Mouse (Mus musculus): Measurements from ENCODE around the gene Pced1b. TPM values are rescaled to one million over a fixed set of nuclear protein-coding genes. Genes with fewer than 3 reads are reported as not detected.

The Pced1b gene
- polyA plus RNA-seq, 1 experiment from 2014 or later, result 6.7 TPM

DNA sequence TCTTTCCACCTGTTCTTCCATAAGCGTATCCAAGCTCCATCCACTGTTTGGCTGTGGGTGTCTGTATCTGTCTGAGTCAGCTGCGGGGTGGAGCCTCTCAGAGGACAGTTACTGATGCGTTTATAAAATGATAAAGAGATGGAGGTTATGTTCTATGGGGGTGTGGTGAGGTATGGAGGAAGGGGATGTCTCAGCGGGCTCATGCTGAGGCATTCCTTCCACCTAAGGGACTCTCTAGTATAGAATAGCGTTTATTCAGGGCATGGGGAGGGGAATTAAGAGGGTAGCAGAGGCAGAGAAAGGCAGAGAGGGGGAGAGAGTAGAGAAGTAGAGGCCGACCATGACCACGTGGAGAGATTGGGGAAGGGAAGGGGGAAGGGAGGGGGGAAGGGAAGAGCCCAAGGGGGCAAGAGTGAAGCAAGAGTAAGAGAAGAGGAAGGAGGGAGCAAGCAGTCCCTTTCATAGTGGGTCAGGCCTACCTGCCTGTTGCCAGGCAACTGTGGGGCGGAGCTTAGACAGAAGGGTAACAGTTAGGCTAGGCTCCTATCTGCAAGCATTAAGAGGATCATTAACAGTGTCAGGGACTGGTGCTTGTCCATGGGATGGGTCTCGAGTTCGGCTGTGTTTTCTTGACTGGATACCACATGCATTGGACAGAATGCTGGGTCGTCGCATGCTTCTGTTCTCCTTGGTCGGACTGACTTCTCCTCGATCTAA is 90.9 kb downstream of the Pced1b start:
- no peaks in the 10 kb centered on the region for H3K36me3 ChIP-seq (ENCODE audit: control insufficient read depth, insufficient read depth, low read length)
- WGBS, result 44% methylated on average over 14 of the region's 14 CpGs
- H3K27ac ChIP-seq (ENCODE audit: low read depth, low read length), result no peak overlapping the region
- H3K9me3 ChIP-seq (ENCODE audit: control insufficient read depth, low read length), result no peaks in the 10 kb centered on the region
- no peak overlapping the region for H3K9ac ChIP-seq (replicated peaks; ENCODE audit: low read depth, low read length)
- peak overlapping the region; percentile 44 for H3K4me2 ChIP-seq (ENCODE audit: low read depth, low read length)
- no peak for ATAC-seq (ENCODE audit: low read depth)
- H3K27me3 ChIP-seq (ENCODE audit: control insufficient read depth, insufficient read depth, low read length), result no peaks in the 10 kb centered on the region
- no peaks in the 10 kb centered on the region for H3K4me1 ChIP-seq (ENCODE audit: control insufficient read depth, insufficient read depth, low read length)
- H3K4me3 ChIP-seq (ENCODE audit: low read depth, low read length), result peak overlapping the region; percentile 9; the same call in 1 of the 2 replicates

DNA sequence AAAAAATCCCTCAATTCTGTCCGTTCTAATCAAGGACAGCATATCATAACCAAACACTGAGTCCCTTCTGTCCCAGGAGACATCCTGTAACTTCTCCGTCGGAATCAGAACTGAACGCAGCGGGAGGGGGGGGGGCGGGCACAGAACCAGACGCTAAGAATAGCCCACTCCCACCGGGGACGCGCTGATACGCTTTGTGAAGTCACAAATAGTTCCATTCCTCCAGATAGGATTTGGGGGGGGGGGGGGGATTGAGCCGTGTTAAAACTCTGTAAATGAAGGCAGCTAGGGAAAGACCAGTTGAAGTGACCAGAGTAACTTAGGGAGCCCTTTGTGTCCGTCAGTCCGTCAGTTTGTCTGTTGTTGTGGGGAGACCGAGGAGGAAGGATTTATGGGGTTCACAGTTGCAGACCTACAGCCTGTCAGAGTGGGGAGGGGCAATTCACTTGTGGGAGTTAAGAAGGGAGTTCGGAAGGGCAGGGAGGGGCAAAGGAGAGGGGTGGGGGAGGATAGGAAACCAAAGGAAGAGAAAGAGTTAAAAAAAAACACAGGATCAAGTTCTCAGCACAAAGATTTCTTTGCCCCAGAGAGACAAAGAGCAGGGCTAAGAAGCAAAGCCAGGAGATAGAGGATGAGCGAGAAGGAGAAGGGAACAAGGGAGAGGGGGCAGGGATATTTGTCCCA is 91.6 kb downstream of the Pced1b start:
- peak overlapping the region; percentile 44 for H3K4me2 ChIP-seq (ENCODE audit: low read depth, low read length)
- no peak overlapping the region for H3K27ac ChIP-seq (ENCODE audit: low read depth, low read length)
- 4% methylated on average over 17 of the region's 17 CpGs for WGBS
- peak overlapping the region; percentile 9; the same call in 1 of the 2 replicates for H3K4me3 ChIP-seq (ENCODE audit: low read depth, low read length)
- no peak for ATAC-seq (ENCODE audit: low read depth)
- H3K4me1 ChIP-seq (ENCODE audit: control insufficient read depth, insufficient read depth, low read length), result no peaks in the 10 kb centered on the region
- no peaks in the 10 kb centered on the region for H3K9me3 ChIP-seq (ENCODE audit: control insufficient read depth, low read length)
- H3K36me3 ChIP-seq (ENCODE audit: control insufficient read depth, insufficient read depth, low read length), result no peaks in the 10 kb centered on the region
- no peak overlapping the region for H3K9ac ChIP-seq (replicated peaks; ENCODE audit: low read depth, low read length)
- H3K27me3 ChIP-seq (ENCODE audit: control insufficient read depth, insufficient read depth, low read length), result no peaks in the 10 kb centered on the region

DNA sequence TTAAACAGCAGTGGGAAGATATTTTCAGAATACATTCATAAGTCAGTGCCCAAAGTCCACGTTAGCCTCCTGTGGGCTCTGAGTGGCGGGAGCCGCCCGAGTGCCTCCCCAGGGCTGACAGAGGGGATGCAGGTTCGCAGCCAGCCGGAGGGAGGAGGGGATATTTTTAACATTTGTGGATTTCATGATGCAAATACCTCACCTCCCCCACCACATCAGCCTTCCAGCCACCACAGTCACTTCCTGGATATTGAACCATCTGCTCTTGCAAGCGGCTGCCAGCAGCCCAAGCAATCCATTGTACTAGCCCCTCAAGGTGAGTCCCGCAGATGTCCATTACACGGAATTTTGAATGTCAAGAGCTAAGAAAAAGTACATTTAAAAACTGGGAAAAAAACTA is 95.4 kb downstream of the Pced1b start:
- H3K27ac ChIP-seq (ENCODE audit: low read depth, low read length), result no peak overlapping the region
- no peaks in the 10 kb centered on the region for H3K4me1 ChIP-seq (ENCODE audit: control insufficient read depth, insufficient read depth, low read length)
- no peaks in the 10 kb centered on the region for H3K27me3 ChIP-seq (ENCODE audit: control insufficient read depth, insufficient read depth, low read length)
- no peak overlapping the region for H3K4me3 ChIP-seq (ENCODE audit: low read depth, low read length)
- no peaks in the 10 kb centered on the region for H3K9me3 ChIP-seq (ENCODE audit: control insufficient read depth, low read length)
- ATAC-seq (ENCODE audit: low read depth), result no peak
- no peak overlapping the region for H3K4me2 ChIP-seq (ENCODE audit: low read depth, low read length)
- 91% methylated on average over 9 of the region's 9 CpGs for WGBS
- H3K36me3 ChIP-seq (ENCODE audit: control insufficient read depth, insufficient read depth, low read length), result no peaks in the 10 kb centered on the region
- H3K9ac ChIP-seq (replicated peaks; ENCODE audit: low read depth, low read length), result no peak overlapping the region

DNA sequence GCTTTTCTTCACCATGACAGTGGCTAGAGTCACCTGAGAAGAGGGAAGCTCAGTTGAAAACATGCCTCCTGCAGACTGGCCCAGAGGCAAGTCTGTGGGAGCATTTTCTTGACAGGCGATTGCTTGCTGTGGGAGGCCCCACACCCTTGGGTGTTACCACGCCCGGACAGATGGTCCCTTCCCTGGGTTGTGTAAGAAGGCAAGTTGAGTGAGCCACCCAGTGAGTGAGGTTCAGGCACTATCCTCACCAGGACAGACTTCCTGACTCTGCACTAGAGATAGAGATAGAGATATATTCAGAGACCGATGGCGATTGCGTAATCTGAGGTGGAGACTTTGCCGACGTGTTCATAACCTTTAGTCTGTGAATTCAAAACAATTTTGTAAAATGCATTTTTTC is 96.0 kb downstream of the Pced1b start:
- Histone ChIP-seq H3K27me3 (ENCODE audit: control insufficient read depth, insufficient read depth, low read length) (no peaks in the 10 kb centered on the region), H3K4me1 (ENCODE audit: control insufficient read depth, insufficient read depth, low read length) (no peaks in the 10 kb centered on the region), H3K4me3 (ENCODE audit: low read depth, low read length) (no peak overlapping the region), H3K4me2 (ENCODE audit: low read depth, low read length) (no peak overlapping the region), H3K9me3 (ENCODE audit: control insufficient read depth, low read length) (no peaks in the 10 kb centered on the region), H3K27ac (ENCODE audit: low read depth, low read length) (no peak overlapping the region), H3K9ac (replicated peaks; ENCODE audit: low read depth, low read length) (no peak overlapping the region), H3K36me3 (ENCODE audit: control insufficient read depth, insufficient read depth, low read length) (no peaks in the 10 kb centered on the region)
- no peak for ATAC-seq (ENCODE audit: low read depth)
- 96% methylated on average over 8 of the region's 8 CpGs for WGBS

DNA sequence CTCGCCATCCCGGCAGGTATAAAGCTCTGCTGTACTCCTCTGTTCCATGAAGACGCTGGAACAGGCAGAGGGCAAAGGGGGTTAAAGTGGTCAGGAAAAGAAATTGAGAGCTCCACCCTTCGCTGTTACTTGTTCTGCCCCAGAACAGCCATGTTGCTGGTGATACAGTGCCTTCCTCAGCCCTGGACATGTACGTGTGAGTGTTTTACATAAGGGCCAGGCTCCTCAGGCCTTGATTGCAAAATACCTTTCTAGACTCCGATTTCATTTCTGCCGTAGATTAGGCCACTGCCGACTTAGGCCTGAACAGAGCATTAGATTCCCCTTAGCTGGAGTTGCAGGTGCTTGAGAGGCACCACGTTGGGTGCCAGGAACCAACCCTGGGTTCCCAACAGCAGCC is 97.0 kb downstream of the Pced1b start:
- 91% methylated on average over 9 of the region's 9 CpGs for WGBS
- H3K4me2 ChIP-seq (ENCODE audit: low read depth, low read length), result no peak overlapping the region
- H3K27ac ChIP-seq (ENCODE audit: low read depth, low read length), result no peak overlapping the region
- H3K4me3 ChIP-seq (ENCODE audit: low read depth, low read length), result no peak overlapping the region
- H3K9ac ChIP-seq (replicated peaks; ENCODE audit: low read depth, low read length), result no peak overlapping the region
- no peaks in the 10 kb centered on the region for H3K9me3 ChIP-seq (ENCODE audit: control insufficient read depth, low read length)
- no peaks in the 10 kb centered on the region for H3K36me3 ChIP-seq (ENCODE audit: control insufficient read depth, insufficient read depth, low read length)
- no peak for ATAC-seq (ENCODE audit: low read depth)
- H3K4me1 ChIP-seq (ENCODE audit: control insufficient read depth, insufficient read depth, low read length), result no peaks in the 10 kb centered on the region
- H3K27me3 ChIP-seq (ENCODE audit: control insufficient read depth, insufficient read depth, low read length), result no peaks in the 10 kb centered on the region

DNA sequence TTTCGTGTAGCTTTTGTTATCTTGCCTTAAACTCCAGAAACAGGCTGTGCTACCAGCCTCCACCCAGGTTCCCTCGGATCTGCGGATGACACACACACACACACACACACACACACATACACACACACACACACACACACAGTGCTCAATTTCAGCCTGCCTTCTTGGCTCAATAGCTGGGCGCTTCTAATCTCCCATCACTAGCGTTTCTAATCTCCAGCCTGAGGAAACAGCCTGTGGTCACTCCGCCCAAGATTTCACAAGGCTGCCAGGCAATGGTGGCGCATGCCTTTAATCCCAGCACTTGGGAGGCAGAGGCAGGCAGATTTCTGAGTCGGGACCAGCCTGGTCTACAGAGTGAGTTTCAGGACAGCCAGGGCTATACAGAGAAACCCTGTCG is 98.2 kb downstream of the Pced1b start:
- Histone ChIP-seq H3K9ac (replicated peaks; ENCODE audit: low read depth, low read length) (no peak overlapping the region), H3K36me3 (ENCODE audit: control insufficient read depth, insufficient read depth, low read length) (no peaks in the 10 kb centered on the region), H3K27me3 (ENCODE audit: control insufficient read depth, insufficient read depth, low read length) (no peaks in the 10 kb centered on the region), H3K27ac (ENCODE audit: low read depth, low read length) (no peak overlapping the region), H3K4me3 (ENCODE audit: low read depth, low read length) (no peak overlapping the region), H3K4me2 (ENCODE audit: low read depth, low read length) (no peak overlapping the region), H3K9me3 (ENCODE audit: control insufficient read depth, low read length) (no peaks in the 10 kb centered on the region), H3K4me1 (ENCODE audit: control insufficient read depth, insufficient read depth, low read length) (no peaks in the 10 kb centered on the region)
- WGBS, result 97% methylated on average over 9 of the region's 9 CpGs
- ATAC-seq (ENCODE audit: low read depth), result no peak

DNA sequence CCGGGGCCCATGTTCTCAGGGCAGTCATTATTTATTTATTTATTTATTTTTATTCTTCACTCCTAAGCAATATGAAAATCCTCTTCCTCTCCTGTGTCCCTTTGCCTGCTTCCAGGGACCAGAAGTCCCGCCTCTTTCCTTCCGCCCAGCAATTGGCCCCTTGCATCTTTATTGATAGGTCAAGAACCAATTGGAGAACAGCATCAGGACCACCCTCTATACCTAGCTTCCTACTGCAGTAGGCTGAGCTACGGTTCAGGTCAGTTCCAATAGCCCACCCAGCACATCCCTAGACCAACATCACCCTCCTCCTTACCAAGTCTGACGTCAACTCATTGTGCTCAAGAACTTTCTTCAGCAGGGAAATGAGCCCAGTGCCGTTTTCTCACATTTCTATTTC is 99.0 kb downstream of the Pced1b start:
- no peaks in the 10 kb centered on the region for H3K36me3 ChIP-seq (ENCODE audit: control insufficient read depth, insufficient read depth, low read length)
- H3K4me3 ChIP-seq (ENCODE audit: low read depth, low read length), result no peak overlapping the region
- H3K27ac ChIP-seq (ENCODE audit: low read depth, low read length), result no peak overlapping the region
- 77% methylated on average over 6 of the region's 6 CpGs for WGBS
- no peaks in the 10 kb centered on the region for H3K27me3 ChIP-seq (ENCODE audit: control insufficient read depth, insufficient read depth, low read length)
- no peak for ATAC-seq (ENCODE audit: low read depth)
- H3K4me2 ChIP-seq (ENCODE audit: low read depth, low read length), result no peak overlapping the region
- H3K9ac ChIP-seq (replicated peaks; ENCODE audit: low read depth, low read length), result no peak overlapping the region
- no peaks in the 10 kb centered on the region for H3K4me1 ChIP-seq (ENCODE audit: control insufficient read depth, insufficient read depth, low read length)
- no peaks in the 10 kb centered on the region for H3K9me3 ChIP-seq (ENCODE audit: control insufficient read depth, low read length)

DNA sequence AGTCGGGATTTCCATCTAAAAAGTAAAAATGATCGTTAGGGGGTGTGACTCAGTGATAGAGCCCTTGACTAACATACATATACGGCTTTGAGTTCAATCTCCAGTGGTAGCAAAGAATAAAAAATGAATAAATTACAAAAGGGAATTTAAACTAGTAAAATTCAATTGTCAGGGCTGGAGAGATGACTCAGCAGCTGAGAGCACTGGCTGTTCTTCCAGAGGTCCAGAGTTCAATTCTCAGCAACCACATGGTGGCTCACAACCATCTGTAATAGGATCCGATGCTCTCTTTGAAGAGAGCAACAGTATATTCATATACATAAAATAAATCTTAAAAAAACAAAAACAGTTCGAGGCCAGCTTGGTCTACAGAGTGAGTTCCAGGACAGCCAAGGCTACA is 99.5 kb downstream of the Pced1b start:
- WGBS, result 91% methylated on average over 5 of the region's 5 CpGs
- ATAC-seq (ENCODE audit: low read depth), result no peak
- H3K9ac ChIP-seq (replicated peaks; ENCODE audit: low read depth, low read length), result no peak overlapping the region
- H3K4me1 ChIP-seq (ENCODE audit: control insufficient read depth, insufficient read depth, low read length), result no peaks in the 10 kb centered on the region
- no peaks in the 10 kb centered on the region for H3K27me3 ChIP-seq (ENCODE audit: control insufficient read depth, insufficient read depth, low read length)
- no peak overlapping the region for H3K4me2 ChIP-seq (ENCODE audit: low read depth, low read length)
- H3K9me3 ChIP-seq (ENCODE audit: control insufficient read depth, low read length), result no peaks in the 10 kb centered on the region
- no peak overlapping the region for H3K4me3 ChIP-seq (ENCODE audit: low read depth, low read length)
- H3K36me3 ChIP-seq (ENCODE audit: control insufficient read depth, insufficient read depth, low read length), result no peaks in the 10 kb centered on the region
- H3K27ac ChIP-seq (ENCODE audit: low read depth, low read length), result no peak overlapping the region

DNA sequence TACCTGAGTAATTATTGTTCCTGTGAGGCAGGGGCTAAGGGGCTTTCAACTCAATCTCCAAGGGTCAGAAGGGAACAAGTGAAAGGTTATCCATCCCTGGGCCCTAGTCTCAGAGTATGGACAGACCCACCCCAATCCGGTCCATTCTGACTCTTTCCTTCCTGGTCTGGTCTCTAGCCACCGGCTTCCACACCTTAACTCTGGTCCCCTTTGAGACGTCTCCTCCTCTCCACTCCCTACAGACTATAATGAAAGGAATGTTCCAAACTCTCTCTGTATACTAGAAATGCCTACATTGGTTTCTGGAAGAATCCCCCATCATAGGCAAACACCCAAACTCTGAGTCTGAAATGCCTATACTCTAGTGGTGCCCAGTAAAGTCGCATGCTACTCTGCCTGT is 100.0 kb downstream of the Pced1b start:
- no peak for ATAC-seq (ENCODE audit: low read depth)
- no peaks in the 10 kb centered on the region for H3K4me1 ChIP-seq (ENCODE audit: control insufficient read depth, insufficient read depth, low read length)
- H3K4me3 ChIP-seq (ENCODE audit: low read depth, low read length), result no peak overlapping the region
- no peak overlapping the region for H3K9ac ChIP-seq (replicated peaks; ENCODE audit: low read depth, low read length)
- no peaks in the 10 kb centered on the region for H3K9me3 ChIP-seq (ENCODE audit: control insufficient read depth, low read length)
- no peaks in the 10 kb centered on the region for H3K36me3 ChIP-seq (ENCODE audit: control insufficient read depth, insufficient read depth, low read length)
- H3K4me2 ChIP-seq (ENCODE audit: low read depth, low read length), result no peak overlapping the region
- WGBS, result 86% methylated on average over 4 of the region's 4 CpGs
- no peaks in the 10 kb centered on the region for H3K27me3 ChIP-seq (ENCODE audit: control insufficient read depth, insufficient read depth, low read length)
- no peak overlapping the region for H3K27ac ChIP-seq (ENCODE audit: low read depth, low read length)
